Mouse (Mus musculus) hindbrain, embryonic 14.5 days (tissue): ENCODE measurements around the gene Lipc. TPM values are rescaled to one million over a fixed set of nuclear protein-coding genes. Genes with fewer than 3 reads are reported as not detected.
A peak's percentile ranks its signal among the peaks of the same experiment; 100 is the strongest.

Experiments
- ATAC-seq: fragments of 200-750 bp; cut with Nextera tagmentation; 2 replicates; pipeline ENCODE4 v1.8.0; 2017; ENCODE audit warnings: moderate number of reproducible peaks, mild to moderate bottlenecking, moderate TSS enrichment, moderate library complexity; ENCODE audit not compliant: low FRiP score
- DNase-seq: peaks from one replicate; pipeline ENCODE4 v3.0.0-alpha.2; 2015; ENCODE audit warnings: low spot score
- H3K27ac ChIP-seq: fragments of 300-500 bp; sonication (generic); 2 replicates; pipeline ENCODE4 v1.5.1; 2014; ENCODE audit warnings: mild to moderate bottlenecking, moderate library complexity
- H3K27me3 ChIP-seq: fragments of 300-500 bp; sonication (generic); 2 replicates; pipeline ENCODE4 v1.6.1; 2014; ENCODE audit warnings: mild to moderate bottlenecking, low read length, mixed read lengths; ENCODE audit not compliant: control insufficient read depth, insufficient read depth
- H3K36me3 ChIP-seq: fragments of 300-500 bp; sonication (generic); replicated peaks from 2 replicates; pipeline ENCODE4 v1.6.1; 2014; ENCODE audit not compliant: control insufficient read depth, insufficient read depth
- H3K4me1 ChIP-seq: fragments of 300-500 bp; sonication (generic); replicated peaks from 2 replicates; pipeline ENCODE4 v1.6.1; 2014; ENCODE audit warnings: antibody characterized with exemption, low read length, mixed read lengths; ENCODE audit not compliant: control insufficient read depth, insufficient read depth
- H3K4me2 ChIP-seq: fragments of 300-500 bp; sonication (generic); replicated peaks from 2 replicates; pipeline ENCODE4 v1.6.1; 2014; ENCODE audit warnings: mild to moderate bottlenecking, moderate library complexity
- H3K4me3 ChIP-seq: fragments of 300-500 bp; sonication (generic); replicated peaks from 2 replicates; pipeline ENCODE4 v1.5.1; 2014; ENCODE audit warnings: mild to moderate bottlenecking, low read length
- H3K9ac ChIP-seq: fragments of 300-500 bp; sonication (generic); 2 replicates; pipeline ENCODE4 v1.6.1; 2014
- H3K9me3 ChIP-seq: fragments of 300-500 bp; sonication (generic); 2 replicates; pipeline ENCODE4 v1.6.1; 2016; ENCODE audit warnings: low read length; ENCODE audit not compliant: control insufficient read depth
- WGBS: fragments of 180-500 bp; shearing (Covaris S2); extraction: QIAGEN DNeasy Blood & Tissue Kit; methylation state at CpG from one replicate; pipeline ENCODE4 v1.1.7; 2014; 5-methylcytosine and 5-hydroxymethylcytosine counted together
- polyA plus RNA-seq: library from polyadenylated mRNA; unstranded; fragments of >200 nt; fragmentation: Nextera tagmentation; extraction: Ambion mirVana; gene quantifications from 2 replicates; pipeline ENCODE4 v1.2.1, GENCODE M21; 2014

Lipc gene
- polyA plus RNA-seq, 1 experiment from 2014 or later = 0.11 TPM

- DNase-seq (no peak), ATAC-seq (no peak)
- 92% methylated on average over 5 of the region's 5 CpGs for WGBS
- Histone ChIP-seq H3K27ac (no peak overlapping the region), H3K4me2 (no peak overlapping the region), H3K27me3 (no peaks in the 10 kb centered on the region), H3K9ac (no peak overlapping the region), H3K9me3 (no peaks in the 10 kb centered on the region), H3K36me3 (no peaks in the 10 kb centered on the region), H3K4me1 (no peaks in the 10 kb centered on the region), H3K4me3 (no peak overlapping the region)
Observed at GRCm38 (mm10) chr9:70960301-70960700, 8.3 kb upstream of the Lipc start.

GRCm38 (mm10) chr9:70959866-70960265, 7.8 kb upstream of the Lipc start:
- H3K4me1 ChIP-seq = no peaks in the 10 kb centered on the region
- H3K27ac ChIP-seq = 0 out of 2 replicates have a peak overlapping the region, but pooled peaks have one; percentile 9
- H3K36me3 ChIP-seq = no peaks in the 10 kb centered on the region
- ATAC-seq = no peak
- H3K27me3 ChIP-seq = no peaks in the 10 kb centered on the region
- peak; percentile 25 for DNase-seq
- no peak overlapping the region for H3K4me2 ChIP-seq
- no peak overlapping the region for H3K4me3 ChIP-seq
- no peak overlapping the region for H3K9ac ChIP-seq
- H3K9me3 ChIP-seq = no peaks in the 10 kb centered on the region
- WGBS = 71% methylated on average over 5 of the region's 5 CpGs

- Histone ChIP-seq H3K36me3 (no peaks in the 10 kb centered on the region), H3K4me2 (no peak overlapping the region), H3K9ac (no peak overlapping the region), H3K9me3 (no peaks in the 10 kb centered on the region), H3K4me1 (no peaks in the 10 kb centered on the region), H3K27me3 (no peaks in the 10 kb centered on the region), H3K4me3 (no peak overlapping the region), H3K27ac (0 out of 2 replicates have a peak overlapping the region, but pooled peaks have one; percentile 9)
- no peak for DNase-seq
- 98% methylated on average over 3 of the region's 3 CpGs for WGBS
- ATAC-seq = no peak
Observed at GRCm38 (mm10) chr9:70959447-70959846, 7.4 kb upstream of the Lipc start.

- no peak for DNase-seq
- Histone ChIP-seq H3K4me3 (no peak overlapping the region), H3K4me2 (no peak overlapping the region), H3K4me1 (no peaks in the 10 kb centered on the region), H3K27me3 (no peaks in the 10 kb centered on the region), H3K9me3 (no peaks in the 10 kb centered on the region), H3K36me3 (no peaks in the 10 kb centered on the region), H3K9ac (no peak overlapping the region), H3K27ac (no peak overlapping the region)
- ATAC-seq = no peak
- WGBS = 91% methylated on average over 5 of the region's 5 CpGs
Observed at GRCm38 (mm10) chr9:70958381-70958780, 6.4 kb upstream of the Lipc start.

GRCm38 (mm10) chr9:70957717-70958116, 5.7 kb upstream of the Lipc start:
- Histone ChIP-seq H3K27me3 (no peaks in the 10 kb centered on the region), H3K4me3 (no peak overlapping the region), H3K9ac (no peak overlapping the region), H3K27ac (no peak overlapping the region), H3K36me3 (no peaks in the 10 kb centered on the region), H3K9me3 (no peaks in the 10 kb centered on the region), H3K4me1 (no peaks in the 10 kb centered on the region), H3K4me2 (no peak overlapping the region)
- 67% methylated on average over 3 of the region's 3 CpGs for WGBS
- DNase-seq (no peak), ATAC-seq (no peak)

- Histone ChIP-seq H3K36me3 (no peaks in the 10 kb centered on the region), H3K4me1 (no peaks in the 10 kb centered on the region), H3K27ac (no peak overlapping the region), H3K27me3 (no peaks in the 10 kb centered on the region), H3K4me3 (no peak overlapping the region), H3K4me2 (no peak overlapping the region), H3K9me3 (no peaks in the 10 kb centered on the region), H3K9ac (no peak overlapping the region)
- 81% methylated on average over 3 of the region's 3 CpGs for WGBS
- ATAC-seq (no peak), DNase-seq (no peak)
Observed at GRCm38 (mm10) chr9:70954226-70954625, 2.2 kb upstream of the Lipc start.

GRCm38 (mm10) chr9:70949336-70949735, 2.7 kb downstream of the Lipc start:
- ATAC-seq = no peak

GRCm38 (mm10) chr9:70947312-70947711, 4.7 kb downstream of the Lipc start:
- Histone ChIP-seq H3K9ac (no peak overlapping the region), H3K4me3 (no peak overlapping the region), H3K36me3 (no peaks in the 10 kb centered on the region), H3K4me1 (no peaks in the 10 kb centered on the region), H3K9me3 (no peaks in the 10 kb centered on the region), H3K4me2 (no peak overlapping the region), H3K27me3 (no peaks in the 10 kb centered on the region), H3K27ac (no peak overlapping the region)
- no peak for ATAC-seq
- WGBS = 81% methylated on average over 5 of the region's 5 CpGs
- no peak for DNase-seq

More at GRCm38 (mm10) chr9:70949336-70949735, 2.7 kb downstream of the Lipc start:
- no peak for DNase-seq
- Histone ChIP-seq H3K27me3 (no peaks in the 10 kb centered on the region), H3K9ac (no peak overlapping the region), H3K4me3 (no peak overlapping the region), H3K4me1 (no peaks in the 10 kb centered on the region), H3K9me3 (no peaks in the 10 kb centered on the region), H3K4me2 (no peak overlapping the region), H3K36me3 (no peaks in the 10 kb centered on the region), H3K27ac (no peak overlapping the region)
- WGBS = 78% methylated on average over 8 of the region's 8 CpGs

- H3K9ac ChIP-seq = no peak overlapping the region
- H3K4me3 ChIP-seq = no peak overlapping the region
- ATAC-seq (no peak), DNase-seq (no peak)
- H3K9me3 ChIP-seq = no peaks in the 10 kb centered on the region
- no peaks in the 10 kb centered on the region for H3K4me1 ChIP-seq
- WGBS = 82% methylated on average over 9 of the region's 9 CpGs
- H3K27ac ChIP-seq = no peak overlapping the region
- no peak overlapping the region for H3K4me2 ChIP-seq
- no peaks in the 10 kb centered on the region for H3K36me3 ChIP-seq
- H3K27me3 ChIP-seq = no peaks in the 10 kb centered on the region
Observed at GRCm38 (mm10) chr9:70942686-70943333, 9.2 kb downstream of the Lipc start.
